Mouse (Mus musculus) spleen, postnatal 4 days (tissue): ENCODE measurements at regions not wholly inside any gene's neighbourhood (a gene's known extent, or its start where the extent isn't known, plus 50 kb on each side); places are given as distances from the start of the nearest gene placed in this dataset.

Experiments used
- DNase-seq, 2 experiments: peaks; one replicate each; pipeline ENCODE4 v3.0.0; 2022; ENCODE audit warnings: low spot score in 2 of 2

DNA sequence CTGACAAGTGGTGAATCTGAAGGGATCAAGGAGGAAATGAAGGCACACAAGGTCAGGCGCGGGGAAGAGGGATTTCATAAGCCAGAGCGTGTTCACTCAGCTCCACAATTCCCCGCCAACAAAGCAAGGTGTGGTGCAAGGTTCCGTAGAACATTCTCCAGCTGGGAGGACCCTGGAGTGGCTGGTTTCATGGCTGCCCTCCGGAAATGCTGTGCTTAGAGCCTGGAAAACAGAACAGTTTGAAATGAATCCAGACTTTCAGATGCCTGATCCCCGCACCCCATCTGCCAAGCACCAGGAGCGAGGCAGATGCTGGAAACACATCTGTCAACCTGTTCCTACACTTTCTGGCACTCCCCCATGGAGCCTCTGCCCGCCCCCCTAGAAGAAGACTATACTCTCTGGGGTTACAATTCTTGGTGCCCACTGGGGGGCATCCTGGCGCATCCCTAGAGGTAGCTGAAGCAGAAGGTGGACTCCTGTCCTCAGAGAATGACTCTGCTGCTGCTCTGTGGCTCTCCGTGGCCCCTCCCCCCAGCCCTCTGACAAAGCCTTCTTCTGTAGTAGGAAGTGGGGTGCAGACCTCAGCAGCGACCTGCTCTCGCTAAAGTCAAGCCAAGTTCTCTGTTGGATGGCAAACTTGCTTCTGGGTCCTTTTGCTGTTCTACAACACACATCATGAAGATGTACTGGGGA, 54.5 kb upstream of the Mafb start:
- no peak for DNase-seq

DNA sequence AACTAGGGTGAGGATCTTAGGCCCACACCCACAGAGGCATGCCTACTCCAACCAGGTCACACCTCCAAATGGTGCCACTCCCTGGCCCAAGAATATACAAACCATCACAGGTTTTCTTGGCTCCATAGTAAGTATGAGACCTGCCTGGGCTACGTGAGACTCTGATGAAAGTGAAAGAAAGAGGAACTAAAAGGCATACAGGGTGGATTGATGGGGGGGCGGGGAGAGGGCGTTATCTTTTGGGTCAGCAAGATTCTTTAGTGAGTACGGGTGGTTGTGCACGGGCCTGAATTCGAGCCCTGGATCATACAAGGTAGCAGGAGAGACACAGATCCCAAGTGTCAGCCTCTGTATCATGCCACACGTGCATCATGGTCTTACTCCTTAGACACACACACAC, 57.6 kb upstream of the Mafb start:
- no peak for DNase-seq

DNA sequence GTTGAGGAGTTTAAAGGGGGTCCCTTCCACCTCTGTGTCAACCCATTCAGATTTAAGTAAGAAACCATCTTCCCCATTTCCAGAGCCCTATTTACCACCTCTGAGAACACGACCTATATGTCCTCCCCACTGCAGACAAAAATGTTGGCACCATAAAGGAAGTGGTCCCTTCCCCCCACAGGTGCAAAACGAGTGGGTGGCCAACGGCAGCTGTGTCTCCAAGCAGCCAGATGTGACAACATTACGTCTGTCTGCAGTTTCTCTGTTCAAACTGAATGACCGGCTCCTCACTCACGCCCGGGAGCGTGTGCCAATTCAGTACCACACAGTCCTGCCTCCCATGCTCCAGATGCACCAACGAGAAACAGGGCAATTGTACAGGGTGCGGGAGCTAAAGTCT, 60.6 kb upstream of the Mafb start:
- DNase-seq: no peak

DNA sequence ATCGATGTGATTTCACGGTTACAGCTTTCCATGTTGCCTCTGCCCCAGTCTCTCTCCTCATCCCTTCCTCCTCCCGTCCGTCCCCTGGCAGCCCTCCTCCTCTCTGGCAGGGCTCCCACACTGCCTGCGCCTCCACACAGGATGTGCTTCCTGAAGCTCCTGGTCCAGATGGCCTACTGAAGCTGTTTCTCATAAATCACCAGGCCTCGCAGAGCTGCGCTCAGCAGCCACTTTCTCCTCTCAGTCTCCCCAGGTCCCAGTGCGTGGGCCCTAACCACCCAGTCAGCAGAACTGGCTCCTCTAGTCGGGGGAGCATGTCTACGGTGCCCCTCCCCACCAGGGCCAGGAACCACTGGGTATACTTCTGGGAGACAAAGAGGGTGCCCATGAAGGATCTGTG, 66.4 kb upstream of the Mafb start:
- DNase-seq: peak in 1 of 2 experiments; percentile 24

DNA sequence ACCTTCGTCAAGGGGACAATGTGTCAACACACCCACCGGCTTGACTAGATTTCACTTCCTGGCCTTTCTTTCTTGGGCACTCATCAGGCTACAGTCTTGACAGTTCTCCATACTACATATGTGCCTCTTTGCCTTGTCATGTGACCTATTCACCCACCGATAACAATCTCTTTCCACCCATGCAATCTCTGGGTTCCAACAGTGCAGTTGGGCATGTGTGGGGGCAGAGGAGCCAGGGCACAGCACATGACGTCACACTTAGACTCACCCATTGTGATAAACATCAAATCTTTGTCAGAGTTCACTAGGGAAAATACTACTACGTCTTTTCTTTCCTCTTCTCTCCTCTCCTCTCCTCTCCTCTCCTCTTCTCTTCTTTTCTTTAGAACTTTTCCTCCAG, 67.8 kb upstream of the Mafb start:
- DNase-seq: no peak

DNA sequence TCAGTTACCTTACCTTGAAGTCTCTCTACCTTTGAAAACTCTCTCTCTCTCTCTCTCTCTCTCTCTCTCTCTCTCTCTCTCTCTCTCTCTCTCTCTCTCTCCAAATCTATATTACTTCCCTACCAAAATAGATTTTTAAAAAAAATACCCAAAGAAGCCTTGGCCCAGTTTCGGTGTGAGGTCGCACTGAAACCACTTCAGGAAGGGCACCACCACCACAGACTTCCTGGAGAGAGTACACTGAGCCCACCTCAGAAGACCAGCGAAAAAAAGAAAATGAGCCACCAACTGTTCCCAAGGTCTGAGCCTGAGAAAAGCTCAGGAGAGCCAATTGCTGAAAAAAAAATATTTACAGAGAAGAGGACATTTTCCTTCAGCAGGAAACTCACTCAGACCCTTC, 68.8 kb upstream of the Mafb start:
- no peak for DNase-seq

DNA sequence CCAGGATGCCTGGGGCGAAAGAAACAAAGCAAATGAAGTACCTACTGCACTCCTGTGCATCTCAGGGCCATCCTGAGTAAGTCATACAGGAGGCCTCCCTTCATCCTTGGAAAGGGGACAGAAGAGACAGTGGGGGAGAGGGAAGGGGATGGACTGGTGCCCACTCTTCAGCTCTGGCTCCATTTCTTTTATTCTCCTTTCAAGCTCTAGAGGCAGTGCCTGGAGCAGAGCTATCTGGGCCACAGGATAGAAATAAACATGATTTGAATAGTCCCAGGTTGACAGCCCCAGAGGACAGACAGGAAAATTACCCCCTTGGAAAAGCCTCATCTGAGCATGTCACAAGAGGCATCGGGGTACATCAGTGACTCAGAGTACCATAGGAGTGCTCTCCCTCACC, 72.2 kb upstream of the Mafb start:
- no peak for DNase-seq

DNA sequence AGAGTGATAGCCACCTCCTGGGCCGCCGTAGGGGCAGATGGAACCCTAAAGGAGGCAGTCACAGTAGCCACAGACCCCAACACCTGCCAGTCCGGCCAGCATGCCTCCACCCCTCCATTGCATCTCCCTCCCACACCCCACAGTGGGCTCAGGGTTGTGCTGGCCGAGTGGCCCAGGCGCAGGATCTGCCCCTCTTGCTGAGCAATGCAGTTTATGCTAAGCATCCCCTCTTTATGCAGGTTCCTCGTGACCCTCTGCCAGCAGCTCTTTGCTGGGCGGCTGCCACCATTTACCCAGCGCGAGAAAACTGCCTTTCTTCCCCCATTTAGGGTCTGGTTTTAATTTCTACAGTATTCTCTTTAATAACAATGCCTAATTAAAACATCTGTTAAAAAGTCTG, 73.4 kb upstream of the Mafb start:
- no peak for DNase-seq

DNA sequence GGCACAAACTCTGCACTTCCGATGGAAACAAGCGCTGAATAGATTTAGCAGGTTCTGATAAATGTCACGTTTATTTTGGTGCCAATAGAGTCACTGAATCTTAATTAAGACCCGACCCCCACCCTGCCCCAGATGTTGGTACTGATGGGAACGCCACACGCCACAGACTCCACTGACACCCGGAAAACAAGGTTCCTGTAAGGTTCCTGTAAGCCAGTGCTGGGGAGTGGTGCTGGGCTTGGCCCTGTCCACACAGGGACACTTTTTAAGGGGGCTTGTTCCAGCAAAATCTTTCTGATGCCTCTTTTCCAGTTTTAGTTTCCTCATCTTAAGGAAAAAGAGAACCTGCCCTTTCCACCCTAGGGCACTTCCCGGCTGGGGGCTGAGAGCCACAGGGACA, 84.2 kb upstream of the Mafb start:
- DNase-seq: no peak

DNA sequence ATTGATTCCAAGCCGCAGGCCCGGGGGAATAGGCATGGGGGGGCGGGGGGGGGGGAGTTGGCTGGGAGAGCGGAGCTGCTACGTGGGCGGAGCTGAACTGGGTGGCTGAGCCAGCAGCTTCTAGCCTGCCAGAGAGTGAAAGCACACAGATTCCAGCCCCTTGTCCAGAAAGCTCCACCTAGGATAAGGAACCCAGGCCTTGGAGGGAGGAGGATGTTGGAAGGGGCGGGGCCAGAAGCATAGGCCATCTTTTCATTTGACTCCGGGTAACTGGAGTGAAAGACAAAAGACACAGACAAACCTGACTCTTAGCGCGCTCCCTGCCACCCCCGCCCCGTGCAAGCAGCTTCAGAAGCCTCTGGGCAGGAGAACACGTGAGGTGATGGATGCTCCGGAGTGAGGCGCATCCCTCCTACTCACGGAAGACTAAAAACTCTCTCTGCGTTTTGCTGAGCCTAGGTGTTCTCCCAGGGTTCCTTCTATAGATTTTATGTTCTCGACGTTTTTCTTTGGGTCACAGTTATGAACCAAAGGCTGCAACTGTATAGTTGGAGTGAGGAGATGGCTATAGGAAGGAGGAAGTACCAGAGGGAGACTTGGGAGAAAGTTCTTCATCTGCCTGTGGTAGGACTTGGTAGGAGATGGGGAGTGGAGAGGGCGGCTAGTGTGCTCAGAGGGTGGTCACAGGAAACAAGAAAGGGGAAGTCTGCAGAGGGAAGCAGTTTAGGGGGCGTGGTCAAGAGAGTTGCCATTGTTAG, 84.8 kb upstream of the Mafb start:
- DNase-seq: peak; percentile 36 to 67

DNA sequence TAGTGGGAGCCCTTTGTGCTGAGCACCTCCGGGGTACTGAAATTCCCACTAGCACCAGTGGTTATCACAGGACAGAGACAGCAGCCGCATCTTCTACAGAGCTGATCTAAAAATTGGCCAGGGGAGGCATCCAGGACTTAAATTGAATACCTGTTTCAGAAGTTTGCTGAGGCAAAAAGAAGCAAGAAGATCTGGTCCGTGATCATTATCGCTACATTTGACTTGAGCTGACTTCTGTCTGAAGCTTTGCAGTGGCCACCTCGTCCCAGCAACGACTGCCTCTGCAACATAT, 85.3 kb upstream of the Mafb start:
- DNase-seq: no peak

DNA sequence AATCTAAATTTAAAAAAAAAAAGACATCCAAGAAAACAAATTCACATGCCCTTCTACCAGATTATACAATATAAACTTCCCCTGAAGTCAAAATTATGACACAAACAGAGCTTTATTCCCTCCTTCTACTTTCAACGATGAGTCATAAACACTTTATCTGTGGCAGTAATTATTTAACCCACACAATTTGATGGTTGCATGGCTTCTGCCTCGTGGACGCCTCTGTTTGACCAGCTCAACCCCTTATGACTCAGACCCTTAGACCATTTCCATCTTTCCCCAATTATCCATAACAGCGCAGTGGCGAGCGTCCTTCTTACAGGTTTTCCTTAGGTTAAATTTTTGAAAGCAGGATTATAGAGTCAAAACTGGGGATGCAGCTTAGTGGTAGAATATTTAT, 85.9 kb upstream of the Mafb start:
- DNase-seq: no peak

DNA sequence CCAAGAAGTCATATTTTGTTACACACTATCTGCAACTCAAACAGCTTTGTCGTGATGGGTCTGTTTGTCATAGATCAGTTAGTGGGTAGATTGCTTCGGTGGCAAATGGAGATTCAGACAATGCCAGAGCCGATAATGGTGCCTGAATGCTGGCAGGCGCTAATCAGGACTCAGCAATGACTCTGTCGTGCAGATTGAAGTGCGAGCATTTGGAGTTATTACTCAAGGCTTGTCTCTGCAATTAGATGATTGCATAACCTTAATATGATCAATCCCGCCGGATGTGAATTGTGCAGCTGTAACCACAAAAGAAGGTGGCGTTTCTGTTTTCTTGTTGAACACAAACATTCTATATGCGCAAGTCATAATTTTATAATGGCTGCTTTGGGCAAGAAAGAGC, 88.8 kb upstream of the Mafb start:
- DNase-seq: no peak

DNA sequence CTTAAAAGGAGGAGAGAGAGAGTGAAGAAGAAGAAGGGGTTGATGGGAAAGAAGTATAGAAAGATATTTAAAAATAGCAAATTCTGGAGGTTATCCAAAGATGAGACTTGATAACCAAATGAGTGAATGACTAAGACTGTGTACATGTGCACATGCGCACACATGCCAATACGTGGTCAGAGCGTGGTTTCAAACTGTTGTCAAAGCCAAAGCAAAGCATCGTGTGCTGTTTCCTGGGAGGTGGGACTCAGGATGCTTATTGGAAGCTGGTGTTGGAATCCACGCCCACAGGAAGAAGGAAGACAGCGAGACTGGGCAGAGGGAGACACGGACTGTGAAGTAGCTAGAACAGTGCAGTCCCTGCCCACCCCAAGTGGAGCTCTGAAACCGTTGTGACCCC, 89.8 kb upstream of the Mafb start:
- no peak for DNase-seq

DNA sequence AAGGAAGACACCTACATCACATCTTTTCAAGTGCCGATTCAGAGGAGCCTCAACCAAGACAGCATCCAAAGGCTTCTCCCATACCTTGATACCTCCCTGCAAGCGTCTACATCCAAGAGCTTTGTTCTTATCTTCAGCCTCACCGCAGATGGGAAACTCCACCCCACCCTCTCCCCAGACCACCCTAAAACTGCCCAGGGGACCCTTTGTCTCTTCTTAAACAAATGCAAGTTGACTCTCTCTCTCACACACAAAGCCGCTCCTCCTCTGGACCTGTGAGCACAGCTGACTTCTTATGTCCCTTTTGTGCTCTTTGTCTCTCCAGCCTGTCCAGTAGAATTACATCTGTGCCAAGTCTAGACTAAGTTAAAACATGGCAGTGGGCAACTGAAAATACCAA, 104.7 kb upstream of the Mafb start:
- no peak for DNase-seq

DNA sequence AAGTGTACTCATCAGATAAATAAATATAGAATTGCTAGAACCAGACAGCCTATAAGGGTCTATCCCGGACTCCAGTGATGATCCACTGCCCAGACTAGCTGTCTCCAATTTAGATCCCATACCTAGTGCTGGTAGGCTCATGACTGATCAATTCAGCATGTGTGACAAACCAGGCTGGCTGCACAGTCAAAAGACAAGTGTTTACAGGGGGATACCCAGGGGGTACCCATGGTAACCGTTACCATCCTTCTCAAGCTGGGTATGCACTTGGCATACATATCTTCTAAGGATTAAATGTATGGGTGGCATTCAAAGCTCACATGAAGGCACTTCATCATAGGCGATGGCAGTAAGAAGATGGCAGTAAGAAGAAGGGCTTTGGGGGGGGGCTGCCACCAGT, 109.3 kb upstream of the Mafb start:
- no peak for DNase-seq

DNA sequence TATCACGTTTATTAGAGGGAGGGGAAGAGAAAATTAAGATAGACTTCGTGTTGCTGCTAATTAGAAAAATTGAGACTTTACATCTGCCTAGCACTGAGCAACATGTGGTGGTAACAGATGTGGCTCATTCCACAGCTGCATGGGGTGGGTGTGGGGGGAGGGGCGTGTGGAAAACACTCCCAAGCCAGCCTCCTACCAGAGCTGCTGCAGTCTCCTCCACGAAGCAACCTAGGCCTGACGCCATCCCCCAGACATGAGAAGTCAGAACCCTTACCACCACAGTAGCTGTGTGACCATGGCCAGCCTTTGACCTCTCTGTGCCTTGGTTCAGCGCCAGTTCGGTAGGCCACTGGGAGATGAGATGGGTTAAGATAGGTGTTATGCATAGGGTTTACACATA, 112.4 kb upstream of the Mafb start:
- DNase-seq: no peak

DNA sequence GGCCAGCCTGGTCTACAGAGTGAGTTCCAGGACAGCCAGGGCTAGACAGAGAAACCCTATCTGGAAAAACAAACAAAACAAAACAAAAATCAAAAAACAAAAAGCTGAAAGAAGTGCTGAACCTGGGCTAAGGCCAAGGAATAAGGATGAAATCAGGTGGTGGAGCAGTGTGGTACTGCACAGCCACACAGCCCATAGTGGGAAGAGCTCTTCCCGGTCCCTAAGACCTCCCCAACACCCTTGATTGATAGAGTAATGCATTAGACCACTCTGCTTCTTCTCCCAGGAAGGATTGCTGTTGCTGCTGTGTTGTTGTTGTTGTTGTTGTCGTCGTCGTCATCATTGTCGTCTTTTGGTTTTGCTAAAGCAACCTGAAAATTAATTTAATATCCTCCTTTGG, 118.2 kb upstream of the Mafb start:
- DNase-seq: no peak

DNA sequence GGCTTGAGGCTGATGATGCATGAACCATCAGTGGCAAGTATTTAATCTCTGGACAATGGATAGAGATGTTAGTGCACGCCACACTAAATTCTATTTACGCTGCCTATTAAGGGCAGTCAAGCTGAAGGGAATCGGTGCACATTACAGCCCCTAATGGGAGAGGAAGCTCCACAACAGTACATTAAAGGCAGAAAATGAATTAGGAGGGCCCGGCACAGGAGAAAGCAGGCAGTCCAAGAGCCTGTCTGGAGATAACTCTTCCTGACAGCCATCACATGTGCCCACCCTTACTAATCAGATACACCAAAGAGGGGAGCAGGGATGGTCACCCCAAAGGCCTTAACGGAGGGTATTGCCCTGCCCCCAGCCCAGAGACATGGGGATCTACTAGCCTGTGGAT, 118.7 kb upstream of the Mafb start:
- no peak for DNase-seq

DNA sequence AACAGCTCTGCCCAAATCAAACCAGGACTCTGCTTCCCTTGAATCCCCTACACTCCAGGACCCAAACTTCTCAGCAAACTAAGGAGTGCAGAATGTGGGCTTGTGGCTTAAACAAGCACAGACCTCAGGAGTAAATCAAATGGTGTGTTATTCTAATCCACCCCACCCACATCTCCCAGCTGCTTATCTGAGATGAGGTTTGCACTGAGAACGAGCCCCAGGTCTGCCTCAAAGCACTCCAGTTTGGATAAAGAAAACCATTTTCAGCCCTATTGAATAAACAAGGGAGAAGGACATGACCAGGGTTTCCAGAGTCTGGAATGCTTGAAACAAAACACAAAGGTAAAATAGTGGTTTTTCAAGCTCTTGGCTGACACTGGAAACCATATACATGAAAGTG, 132.9 kb upstream of the Mafb start:
- no peak for DNase-seq

DNA sequence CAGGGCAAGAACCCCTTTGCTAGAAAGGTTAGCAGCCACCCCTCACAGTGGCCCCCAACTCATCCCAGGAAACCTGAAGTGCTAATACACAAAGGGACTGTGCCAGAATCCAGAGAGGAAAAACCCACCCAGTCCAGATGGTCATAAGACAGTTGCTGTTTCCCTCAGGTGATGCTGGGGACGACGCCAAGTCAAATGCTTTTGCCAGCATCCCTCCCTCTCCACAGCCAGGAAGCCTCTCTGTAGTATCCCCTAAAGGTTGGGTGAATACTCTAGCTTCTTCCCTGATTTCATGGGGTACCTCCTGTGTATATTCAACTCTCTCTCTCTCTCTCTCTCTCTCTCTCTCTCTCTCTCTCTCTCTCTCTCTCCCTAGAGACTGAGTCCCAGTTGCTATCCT, 136.0 kb upstream of the Mafb start:
- no peak for DNase-seq

DNA sequence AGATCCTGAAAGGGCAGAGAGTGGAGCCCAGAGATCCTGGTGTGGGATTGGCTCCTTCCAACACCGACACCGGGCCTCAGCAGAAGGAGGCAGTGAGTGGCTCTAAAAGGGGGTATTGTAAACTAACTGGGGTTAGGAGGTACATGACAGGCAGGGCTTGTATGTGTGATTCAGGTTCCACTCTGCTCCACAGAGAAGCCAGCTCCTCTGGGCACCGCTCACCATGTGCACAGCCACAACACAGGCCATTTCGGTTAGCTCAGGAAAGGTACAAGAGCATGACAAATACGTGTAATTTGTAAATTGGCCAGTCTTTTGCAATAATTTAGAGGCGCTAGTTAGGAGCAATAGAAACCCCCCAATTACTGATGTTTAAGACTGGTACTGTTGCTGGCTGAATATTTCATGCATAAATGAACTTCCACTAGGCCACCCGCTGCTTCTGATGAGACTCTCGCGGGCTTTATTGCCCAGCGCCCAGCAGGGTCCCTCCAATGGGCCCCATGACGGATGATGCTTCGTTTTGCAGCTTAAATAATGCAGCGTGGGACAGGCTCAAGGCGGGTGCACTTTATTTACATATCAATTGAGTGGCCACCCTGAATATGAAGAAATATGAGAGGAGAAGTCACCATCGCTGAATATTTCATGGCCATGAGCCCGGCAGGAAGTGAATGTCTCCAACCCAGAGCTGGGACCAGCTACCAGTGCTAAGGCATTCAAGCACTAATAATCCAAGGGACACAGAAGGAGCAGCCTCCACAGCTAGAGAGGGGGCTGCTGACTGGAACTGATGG, 136.9 kb upstream of the Mafb start:
- DNase-seq: no peak

DNA sequence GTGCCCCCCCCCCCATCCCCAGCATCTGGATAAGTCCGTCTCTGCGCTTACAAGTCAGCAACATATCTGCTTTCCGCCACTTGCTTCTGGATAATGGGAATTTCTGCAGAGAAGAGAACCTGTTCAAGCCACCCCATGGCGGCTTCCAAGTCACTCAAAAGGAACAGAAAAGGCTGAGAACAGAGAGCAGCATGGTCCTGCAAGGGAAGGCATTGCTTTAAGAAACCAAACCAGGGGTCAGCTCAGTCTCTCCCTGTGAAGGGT, 137.5 kb upstream of the Mafb start:
- no peak for DNase-seq

DNA sequence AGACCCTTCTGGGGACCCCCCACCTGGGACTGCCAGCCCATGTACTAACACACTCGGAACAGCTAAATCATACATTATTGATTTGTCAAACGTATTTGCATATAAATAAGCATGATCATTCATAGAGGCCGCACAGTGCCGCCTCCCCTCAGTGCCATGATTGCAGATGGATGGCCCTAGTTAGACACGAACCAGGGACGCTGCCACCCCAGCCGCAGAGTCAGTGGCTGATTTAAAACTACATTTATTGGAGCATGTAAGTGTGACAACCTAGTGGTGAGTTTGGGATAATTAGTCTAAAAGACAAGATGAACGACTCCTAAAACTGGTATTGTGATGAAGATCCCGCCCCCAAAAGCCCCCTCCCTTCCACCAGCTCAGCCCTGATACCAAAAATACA, 138.3 kb upstream of the Top1 start:
- no peak for DNase-seq
